Mouse (Mus musculus) T-helper 1 cell (primary cell): ENCODE data around the gene Amn.

Source experiments
- in situ Hi-C: fragments of 300-600 bp; cut with MboI, MseI; formaldehyde crosslinking; loops from one replicate; pipeline ENCODE4 v1.15.1; 2025; ENCODE audit warnings: high pct_unique_total_duplicates

Amn gene

GRCm38 (mm10) chr12:111321832-111322231 lies 50.9 kb downstream of the Amn start:
- in situ Hi-C loops = no loop called here

DNA sequence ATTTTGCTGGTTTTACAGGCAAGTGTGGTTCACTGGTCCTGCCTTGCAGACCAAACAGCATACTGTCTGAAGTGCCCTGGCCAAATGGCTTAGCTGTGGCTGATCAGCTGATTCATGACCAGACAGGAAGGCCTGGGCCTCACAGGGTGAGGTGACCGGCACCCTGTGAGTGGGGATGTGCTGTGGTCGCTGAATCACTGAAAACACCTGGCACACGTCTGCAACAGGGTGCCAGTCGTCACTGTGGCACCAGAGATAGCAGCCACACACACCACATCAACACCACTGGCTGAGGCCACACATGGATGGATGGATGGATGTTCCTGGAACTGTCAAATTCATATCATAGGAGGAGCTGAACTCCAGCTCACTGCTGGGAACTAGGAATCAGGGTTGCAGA lies 52.5 kb downstream of the Amn start:
- in situ Hi-C loops = no loop called here

DNA sequence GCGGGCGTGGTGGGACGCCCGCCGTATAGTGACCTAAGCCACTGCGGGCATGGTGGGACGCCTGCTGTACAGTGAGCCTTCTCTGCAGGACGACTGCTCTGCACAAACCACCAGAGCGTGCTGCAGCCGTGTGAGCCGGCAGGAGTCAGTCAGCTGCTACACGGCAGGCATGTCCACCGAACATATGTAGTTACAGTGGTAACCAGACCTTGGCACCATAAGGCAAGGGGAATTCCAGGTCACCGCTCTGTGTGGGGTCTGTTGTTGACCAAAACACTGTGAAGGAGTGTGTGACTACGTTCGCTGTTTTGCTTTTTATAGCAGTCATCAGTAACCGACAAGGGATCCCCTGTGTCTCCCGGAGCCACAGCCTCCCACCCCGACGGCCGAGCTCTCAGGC lies 53.6 kb downstream of the Amn start:
- in situ Hi-C loops = no loop called here

GRCm38 (mm10) chr12:111324949-111325348 lies 54.1 kb downstream of the Amn start:
- in situ Hi-C loops = no loop called here

GRCm38 (mm10) chr12:111325744-111326424 lies 55.0 kb downstream of the Amn start:
- in situ Hi-C loops = no loop called here
